Mouse (Mus musculus) lung, embryonic 15.5 days (tissue): Measurements from ENCODE around the gene Pabpc4. TPM values are rescaled to one million over a fixed set of nuclear protein-coding genes. Genes with fewer than 3 reads are reported as not detected.
"Not testable (repeated sequence)": the region's sequence is repeated elsewhere in the genome, so short reads cannot be mapped to it uniquely, and the experiment has no call there.

Experiments used
- ATAC-seq: fragments of 200-750 bp; cut with Nextera tagmentation; 2 replicates; pipeline ENCODE4 v1.8.0; 2017; ENCODE audit warnings: moderate number of reproducible peaks, borderline replicate concordance; ENCODE audit not compliant: low FRiP score, low TSS enrichment; ENCODE audit errors: extremely low read depth
- H3K27ac ChIP-seq: fragments of 300-500 bp; sonication (generic); 2 replicates; pipeline ENCODE4 v1.5.1; 2015; ENCODE audit warnings: moderate library complexity, mild to moderate bottlenecking, inconsistent platforms
- H3K27me3 ChIP-seq: fragments of 300-500 bp; sonication (generic); 2 replicates; pipeline ENCODE4 v1.6.1; 2015; ENCODE audit warnings: inconsistent platforms
- H3K36me3 ChIP-seq: fragments of 300-500 bp; sonication (generic); 2 replicates; pipeline ENCODE4 v1.6.1; 2015; ENCODE audit warnings: inconsistent platforms
- H3K4me1 ChIP-seq: fragments of 300-500 bp; sonication (generic); 2 replicates; pipeline ENCODE4 v1.6.1; 2015; ENCODE audit warnings: inconsistent platforms
- H3K4me2 ChIP-seq: fragments of 300-500 bp; sonication (generic); 2 replicates; pipeline ENCODE4 v1.6.1; 2015; ENCODE audit warnings: inconsistent platforms, mild to moderate bottlenecking, moderate library complexity
- H3K4me3 ChIP-seq: fragments of 300-500 bp; sonication (generic); 2 replicates; pipeline ENCODE4 v1.5.1; 2015; ENCODE audit warnings: mild to moderate bottlenecking, inconsistent platforms
- H3K9ac ChIP-seq: fragments of 300-500 bp; sonication (generic); 2 replicates; pipeline ENCODE4 v1.6.1; 2015; ENCODE audit warnings: inconsistent platforms
- H3K9me3 ChIP-seq: fragments of 300-500 bp; sonication (generic); 2 replicates; pipeline ENCODE4 v1.6.1; 2016; ENCODE audit warnings: inconsistent platforms
- WGBS: fragments of 180-500 bp; shearing (Covaris S2); methylation state at CpG from one replicate; pipeline ENCODE4 v1.1.7; 2015; 5-methylcytosine and 5-hydroxymethylcytosine counted together
- polyA plus RNA-seq: library from polyadenylated mRNA; unstranded; fragments of >200 nt; fragmentation: Nextera tagmentation; extraction: Ambion mirVana; gene quantifications from 2 replicates; pipeline ENCODE4 v1.2.1, GENCODE M21; 2015

Pabpc4 gene
- polyA plus RNA-seq, 1 experiment from 2014 or later, result 32.8 TPM

DNA sequence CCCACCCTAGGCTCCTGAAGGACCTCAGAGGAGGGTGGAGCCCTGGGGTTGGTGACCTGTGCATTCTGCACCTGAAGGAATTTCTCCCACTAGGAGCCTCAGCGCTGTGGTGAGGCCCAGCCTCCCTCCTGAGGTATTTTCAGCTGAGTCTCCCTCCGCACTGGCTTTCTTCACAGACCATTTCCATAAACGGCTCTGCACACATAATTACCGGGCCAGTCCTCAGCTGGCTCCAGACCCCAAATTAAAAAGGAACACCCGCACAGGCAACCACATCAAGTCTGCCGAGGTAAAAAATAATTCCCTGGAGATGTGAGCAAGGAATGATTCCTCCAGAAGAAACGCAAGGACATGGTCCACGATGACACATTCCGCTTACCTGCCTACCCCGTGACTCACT lies 73.1 kb downstream of the Pabpc4 start:
- not testable (repeated sequence) for ATAC-seq, H3K27ac ChIP-seq

DNA sequence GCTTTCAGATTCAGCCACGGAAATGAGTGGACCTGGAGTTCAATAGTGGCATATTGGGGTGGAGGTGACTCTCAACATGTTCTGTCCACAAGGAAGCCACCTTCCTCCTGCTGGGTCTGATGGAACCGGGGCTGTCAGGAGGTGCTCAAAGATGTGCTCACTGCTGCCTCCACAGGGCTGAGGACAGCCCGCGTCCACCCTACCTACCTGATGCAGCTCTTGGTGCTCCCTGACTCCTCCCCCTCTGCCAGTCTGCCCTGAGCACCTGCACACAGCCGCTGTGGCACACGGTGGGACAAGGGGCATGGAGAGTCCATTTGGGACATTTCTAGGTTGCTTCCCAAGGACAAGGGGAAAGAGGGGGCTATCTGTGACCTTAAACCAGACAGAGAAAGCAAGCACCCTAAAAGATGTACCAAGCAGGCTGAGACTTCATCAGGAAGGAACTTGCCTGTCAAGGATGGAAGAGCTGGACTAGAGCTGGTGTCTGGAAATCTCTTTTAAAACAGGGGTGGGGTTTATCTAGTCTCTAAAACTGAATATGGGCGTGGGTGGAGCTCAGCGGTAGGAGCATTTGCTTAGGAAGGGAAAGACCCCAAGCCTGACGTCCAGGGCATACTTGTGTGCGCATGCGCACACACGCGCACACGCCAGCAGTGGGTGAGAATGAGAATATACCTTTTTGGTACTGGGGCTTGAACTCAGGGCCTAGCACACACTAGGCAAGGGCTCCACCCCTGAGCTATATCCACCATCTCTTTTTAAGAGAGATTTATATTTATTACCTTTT lies 73.8 kb downstream of the Pabpc4 start:
- Histone ChIP-seq H3K27me3 (peaks cover 11% of the 10 kb centered on the region), H3K27ac (no peak overlapping the region), H3K36me3 (no peaks in the 10 kb centered on the region), H3K4me3 (no peak overlapping the region), H3K4me2 (no peak overlapping the region), H3K9me3 (no peaks in the 10 kb centered on the region), H3K4me1 (no peaks in the 10 kb centered on the region), H3K9ac (no peak overlapping the region)
- ATAC-seq, result no peak
- 55% methylated on average over 14 of the region's 14 CpGs for WGBS

More for the DNA sequence above, 73.1 kb downstream of the Pabpc4 start:
- H3K9me3 ChIP-seq, H3K9ac ChIP-seq, H3K27me3 ChIP-seq, H3K4me3 ChIP-seq, H3K36me3 ChIP-seq, H3K4me1 ChIP-seq, H3K4me2 ChIP-seq: not testable (repeated sequence)
- WGBS, result 75% methylated on average over 10 of the region's 10 CpGs

DNA sequence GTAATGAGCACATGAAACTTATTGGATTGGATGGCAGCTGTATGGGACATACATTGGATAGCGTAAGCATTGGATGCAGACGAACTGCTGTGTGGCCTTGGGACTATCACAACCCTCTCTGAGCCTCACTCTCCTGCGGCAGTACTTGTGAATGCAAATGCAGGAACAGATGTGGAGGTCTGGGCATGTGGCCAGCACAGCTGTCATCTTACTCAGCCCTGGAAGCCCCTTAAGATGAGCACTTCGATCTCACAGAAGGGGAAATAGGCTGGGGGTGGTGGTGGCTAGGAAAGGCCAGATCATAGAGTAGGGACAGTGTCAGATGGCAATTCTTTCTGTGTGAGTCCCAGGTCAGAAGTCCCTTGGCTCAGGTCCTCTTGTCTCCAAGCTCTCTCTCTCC lies 75.5 kb downstream of the Pabpc4 start:
- H3K36me3 ChIP-seq, result no peaks in the 10 kb centered on the region
- peaks cover 8% of the 10 kb centered on the region for H3K4me1 ChIP-seq
- H3K4me2 ChIP-seq, result no peak overlapping the region
- H3K9me3 ChIP-seq, result no peaks in the 10 kb centered on the region
- ATAC-seq, result no peak
- no peak overlapping the region for H3K4me3 ChIP-seq
- H3K27me3 ChIP-seq, result peaks cover 28% of the 10 kb centered on the region
- no peak overlapping the region for H3K27ac ChIP-seq
- 62% methylated on average over 4 of the region's 4 CpGs for WGBS
- H3K9ac ChIP-seq, result no peak overlapping the region

DNA sequence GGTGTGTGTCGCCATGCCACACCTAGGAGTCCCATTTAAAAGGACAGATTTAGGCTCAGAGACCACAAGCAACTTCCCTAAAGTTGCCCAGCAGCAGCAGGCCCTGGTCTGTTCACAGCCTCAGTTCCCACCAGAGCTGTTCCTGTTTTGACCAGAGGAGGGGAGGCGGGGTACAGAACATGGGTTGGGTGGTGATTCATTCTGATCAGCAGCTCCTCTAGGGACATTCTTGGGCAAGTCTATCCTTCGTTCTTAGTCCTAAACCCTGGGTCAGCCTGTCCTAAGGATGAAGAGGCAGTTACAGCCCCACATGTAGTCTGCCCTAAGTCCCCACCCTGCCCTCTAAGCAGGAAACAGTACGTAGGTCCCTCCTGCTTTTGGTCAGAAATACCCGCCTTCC lies 78.1 kb downstream of the Pabpc4 start:
- no peak overlapping the region for H3K9ac ChIP-seq
- ATAC-seq, result no peak
- no peak overlapping the region for H3K4me3 ChIP-seq
- no peaks in the 10 kb centered on the region for H3K9me3 ChIP-seq
- no peak overlapping the region for H3K4me2 ChIP-seq
- H3K27ac ChIP-seq, result no peak overlapping the region
- peaks cover 43% of the 10 kb centered on the region for H3K27me3 ChIP-seq
- H3K4me1 ChIP-seq, result peaks cover 18% of the 10 kb centered on the region
- no peaks in the 10 kb centered on the region for H3K36me3 ChIP-seq
- 64% methylated on average over 5 of the region's 5 CpGs for WGBS

DNA sequence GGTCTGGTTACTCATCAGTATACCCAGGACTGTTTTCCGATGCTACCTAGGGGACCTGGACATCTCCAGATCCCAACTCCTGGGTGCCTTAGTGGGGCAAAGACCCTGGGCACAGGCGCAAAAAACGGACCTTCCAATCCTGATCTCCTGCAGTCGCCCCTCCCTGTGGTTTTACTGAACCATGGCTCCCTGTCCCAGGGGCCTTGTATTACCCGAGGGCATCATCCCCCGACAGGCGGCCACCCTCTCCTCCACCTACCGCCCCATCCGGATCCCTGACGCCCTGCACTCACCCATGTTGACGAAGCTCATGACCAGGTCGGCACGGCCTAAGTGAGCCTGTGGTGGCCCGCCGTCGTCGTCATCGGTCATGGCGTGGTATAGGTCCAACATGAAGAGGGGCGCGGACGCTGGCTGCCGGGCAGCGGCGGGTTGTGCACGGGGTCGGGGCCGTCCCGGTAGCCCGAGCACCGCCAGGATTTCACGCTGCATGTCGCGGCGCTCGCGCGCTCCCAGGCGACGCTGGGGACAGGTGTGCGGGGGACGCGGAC lies 80.0 kb downstream of the Pabpc4 start:
- H3K4me1 ChIP-seq, result peaks cover 18% of the 10 kb centered on the region
- no peaks in the 10 kb centered on the region for H3K9me3 ChIP-seq
- WGBS, result 3% methylated on average over 43 of the region's 43 CpGs
- no peaks in the 10 kb centered on the region for H3K36me3 ChIP-seq
- peak overlapping the region; percentile 94 for H3K4me2 ChIP-seq
- ATAC-seq, result no peak
- no peak overlapping the region for H3K9ac ChIP-seq
- H3K27me3 ChIP-seq, result peaks cover 43% of the 10 kb centered on the region
- peak overlapping the region; percentile 52 for H3K4me3 ChIP-seq
- no peak overlapping the region for H3K27ac ChIP-seq

DNA sequence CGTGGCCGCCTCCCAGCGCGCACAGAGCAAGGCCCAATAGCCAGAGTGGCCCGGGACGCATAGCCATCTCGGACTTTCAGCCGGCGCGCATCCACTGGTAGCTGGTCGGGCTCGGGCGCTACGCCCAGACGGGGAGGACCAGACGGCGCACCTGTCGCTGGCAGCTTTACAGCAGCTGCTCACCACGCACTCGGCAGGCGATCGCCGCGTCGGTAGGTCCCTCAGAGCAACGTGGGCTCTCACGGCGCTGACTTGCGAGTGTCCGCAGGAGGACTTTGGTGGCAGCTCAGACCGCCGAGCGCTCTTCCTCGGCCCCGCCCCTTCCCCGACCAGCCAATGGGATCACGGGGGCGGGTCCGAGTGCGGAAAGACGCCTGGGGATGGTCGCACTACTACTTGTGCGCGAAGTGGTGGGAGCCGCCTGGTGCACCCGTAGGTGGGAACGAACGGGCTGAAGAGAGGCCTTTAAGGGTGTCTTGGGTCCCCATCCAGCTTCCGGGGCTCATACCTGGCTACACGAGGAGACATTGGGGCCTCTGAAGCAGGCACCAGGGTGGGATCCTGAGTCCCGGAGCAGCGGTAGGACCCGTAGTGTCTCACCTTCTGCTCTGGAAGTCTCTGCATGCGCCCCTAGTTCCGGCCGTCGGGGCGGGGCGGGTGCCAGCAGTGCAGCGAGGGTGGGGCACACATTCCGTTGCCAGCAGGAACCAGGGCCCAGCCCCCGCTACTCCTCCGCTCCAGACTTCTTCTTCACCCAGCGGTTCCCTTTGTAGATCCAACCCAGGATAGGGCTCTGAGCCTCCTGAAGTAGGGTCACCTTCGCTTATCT lies 80.7 kb downstream of the Pabpc4 start, which contains the start of gene Bmp8a:
Gene Bmp8a (minus strand): TSS at position 611 of the 829 bp plus-strand sequence.
- under 1% methylated on average over 65 of the region's 65 CpGs for WGBS
- no peak within 1 kb of the TSS for H3K27ac ChIP-seq
- 0 out of 2 replicates have a peak within 1 kb of the TSS, but pooled peaks have one; percentile 5 for H3K9ac ChIP-seq

DNA sequence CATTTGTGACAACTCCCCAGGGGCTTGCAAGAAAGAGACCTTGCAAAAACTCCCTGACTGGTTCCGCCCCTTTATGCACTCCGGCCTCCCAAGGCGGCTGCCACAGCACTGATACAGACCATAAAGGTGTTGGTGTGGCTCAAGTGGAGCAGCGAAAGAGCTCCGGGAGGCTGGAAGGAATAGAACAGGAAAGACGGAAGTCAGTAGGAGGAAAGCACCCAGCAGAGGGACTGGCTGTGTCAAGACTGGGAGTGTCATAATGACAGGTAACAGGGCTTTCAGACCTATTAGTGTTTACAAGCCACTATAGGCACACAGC lies 81.3 kb downstream of the Pabpc4 start:
- peaks cover 18% of the 10 kb centered on the region for H3K4me1 ChIP-seq
- H3K4me2 ChIP-seq, result peak overlapping the region; percentile 94
- WGBS, result 2% methylated on average over 6 of the region's 6 CpGs
- H3K27ac ChIP-seq, result no peak overlapping the region
- peak; percentile 3; the same call in 1 of the 2 replicates for ATAC-seq
- peaks cover 43% of the 10 kb centered on the region for H3K27me3 ChIP-seq
- H3K36me3 ChIP-seq, result peaks cover 1% of the 10 kb centered on the region; the same call in 1 of the 2 replicates
- no peak overlapping the region for H3K9ac ChIP-seq
- peak overlapping the region; percentile 52 for H3K4me3 ChIP-seq
- no peaks in the 10 kb centered on the region for H3K9me3 ChIP-seq

More for the DNA sequence above, 80.7 kb downstream of the Pabpc4 start, which contains the start of gene Bmp8a:
- Histone ChIP-seq H3K36me3 (no peaks in the 10 kb centered on the region), H3K4me3 (peak within 1 kb of the TSS; percentile 52), H3K4me1 (peaks cover 18% of the 10 kb centered on the region), H3K27me3 (peaks cover 43% of the 10 kb centered on the region), H3K9me3 (no peaks in the 10 kb centered on the region), H3K4me2 (peak within 1 kb of the TSS; percentile 94)
- ATAC-seq, result peak; percentile 91

Other genes starting within 250 kb of the Pabpc4 start
- 15.9 and 19.2 TPM in 2 replicates for gene Trit1, start 245.8 kb upstream of the Pabpc4 start, polyA plus RNA-seq
- gene Bmp8b, start 157.2 kb upstream of the Pabpc4 start, polyA plus RNA-seq, result 1.3 and 1.6 TPM in 2 replicates
- gene Oxct2b, start 146.1 kb upstream of the Pabpc4 start, polyA plus RNA-seq, result not detected in 2 replicates
- 107 and 109 TPM in 2 replicates for gene Ppie, start 122.4 kb upstream of the Pabpc4 start, polyA plus RNA-seq
- 0.28 and 0.37 TPM in 2 replicates for gene Hpcal4, start 79.1 kb upstream of the Pabpc4 start, polyA plus RNA-seq
- not detected in 2 replicates for gene Nt5c1a, start 60.8 kb upstream of the Pabpc4 start, polyA plus RNA-seq
- 30.0 TPM in 2 replicates for gene Heyl, start 28.8 kb upstream of the Pabpc4 start, polyA plus RNA-seq
- gene Oxct2a, start 61.3 kb downstream of the Pabpc4 start, polyA plus RNA-seq, result not detected in 2 replicates
- gene Bmp8a, start 80.9 kb downstream of the Pabpc4 start, polyA plus RNA-seq, result 0.33 and 0.46 TPM in 2 replicates